Mouse (Mus musculus): Measurements from ENCODE around the gene Ankrd63.
"Not testable (repeated sequence)": the region's sequence is repeated elsewhere in the genome, so short reads cannot be mapped to it uniquely, and the experiment has no call there.

Gene Ankrd63

GRCm38 (mm10) chr2:118659998-118660452 is 43.7 kb downstream of the Ankrd63 start:
- DNase-seq (ENCODE audit: low spot score), result peak; percentile 73

GRCm38 (mm10) chr2:118659493-118659892 is 44.3 kb downstream of the Ankrd63 start:
- no peak for DNase-seq (ENCODE audit: low spot score)

- peak; percentile 65 for DNase-seq (ENCODE audit: low spot score)
Measured at GRCm38 (mm10) chr2:118659077-118659476, 44.7 kb downstream of the Ankrd63 start.

GRCm38 (mm10) chr2:118658457-118658856 is 45.3 kb downstream of the Ankrd63 start:
- DNase-seq (ENCODE audit: low spot score), result peak; percentile 61

DNA sequence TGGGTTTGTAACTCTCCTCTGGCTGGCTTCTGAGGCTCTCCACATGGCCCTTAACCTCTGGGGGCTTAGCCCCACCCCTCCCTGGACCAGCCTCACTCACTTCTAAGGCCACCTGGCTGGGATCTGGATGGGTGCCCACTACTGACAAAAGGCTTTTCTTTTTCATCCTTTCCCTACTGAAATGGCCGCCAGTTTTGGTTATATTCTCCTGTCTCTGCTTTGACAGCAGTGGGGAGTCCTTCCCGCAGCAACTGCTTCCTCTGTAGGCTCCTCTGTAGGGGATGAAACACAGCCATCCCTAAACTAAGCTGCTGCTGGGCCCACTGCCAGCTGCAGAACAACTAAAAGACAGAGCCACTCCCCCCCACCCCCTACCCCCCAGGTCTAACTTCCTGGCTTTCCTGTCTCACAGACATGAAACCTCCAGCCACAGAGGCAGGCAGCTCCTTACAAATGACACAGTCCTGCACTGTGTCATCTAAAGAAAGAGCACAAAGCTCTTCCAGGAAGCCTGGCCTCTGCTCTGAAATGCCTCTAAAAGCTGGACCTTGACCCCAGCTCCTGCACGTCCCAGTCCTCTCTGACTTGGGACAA is 47.0 kb downstream of the Ankrd63 start:
- DNase-seq (ENCODE audit: low spot score), result no peak

GRCm38 (mm10) chr2:118650697-118651096 is 53.1 kb downstream of the Ankrd63 start:
- DNase-seq (ENCODE audit: low spot score), result not testable (repeated sequence)

Measured in spleen, adult 12 weeks (tissue).